Mouse (Mus musculus) left cerebral cortex, adult 2 months (tissue): ENCODE measurements around the gene Laptm4a. TPM values are rescaled to one million over a fixed set of nuclear protein-coding genes. Genes with fewer than 3 reads are reported as not detected.

Experiments used
- DNase-seq, 2 experiments: peaks; one replicate each; pipeline ENCODE4 v3.0.0; 2021 to 2022; ENCODE audit warnings: low spot score in 2 of 2, mixed read lengths in 1 of 2; ENCODE audit errors: extremely low spot score in 1 of 2
- H3K27ac ChIP-seq: fragments of 200-600 bp; 2 replicates; pipeline ENCODE4 v1.8.1; 2022
- H3K4me3 ChIP-seq: fragments of 200-600 bp; 2 replicates; pipeline ENCODE4 v1.8.1; 2022
- CTCF ChIP-seq: fragments of 200-600 bp; IDR thresholded peaks from 2 replicates; pipeline ENCODE4 v1.8.1; 2022; ENCODE audit warnings: antibody characterized with exemption, mild to moderate bottlenecking, moderate library complexity
- intact Hi-C: fragments of 180-260 bp; cut with DNase I; formaldehyde crosslinking; loops from one replicate; pipeline ENCODE4 v1.15.1; 2025
- long read RNA-seq, 2 experiments: library from polyadenylated mRNA; stranded (forward); transcript quantifications; one replicate each; pipeline ENCODE4 v2.0.0; 2021; ENCODE audit warnings: borderline mapping rate in 2 of 2
- total RNA-seq, 2 experiments: library from RNA; stranded (reverse); gene quantifications; 2 replicates each; pipeline ENCODE4 v1.2.3; 2021

The Laptm4a gene
- total RNA-seq, result 100 to 1,000 TPM; 166 to 168 TPM
- long read RNA-seq, experiment 1, transcript Laptm4a-201 (7 exons, 1,773 nt), result major isoform, 20 of 44 reads
- long read RNA-seq, experiment 1, partial matches to known transcripts, result 1 of 44 reads
- long read RNA-seq, experiment 1, other reads (novel, unspliced or antisense), result 23 of 44 reads
- long read RNA-seq, experiment 2, transcript Laptm4a-201 (7 exons, 1,773 nt), result major isoform, 18 of 30 reads
- long read RNA-seq, experiment 2, partial matches to known transcripts, result 0 of 30 reads
- long read RNA-seq, experiment 2, other reads (novel, unspliced or antisense), result 12 of 30 reads

GRCm38 (mm10) chr12:8921394-8922368 is at the start of gene Laptm4a:
Laptm4a (plus strand) TSS chr12:8921664.
- Histone ChIP-seq H3K27ac (peak within 1 kb of the TSS; percentile 89), H3K4me3 (peak within 1 kb of the TSS; percentile 84)
- no peak for TF ChIP-seq CTCF
- intact Hi-C loops, result loop anchor here (2.0 to 5.0 kb wide), 2 partner anchors 34 to 51 kb away; partner anchors contain the start of gene Wdr35
- DNase-seq, result peak; percentile 96 to 97

- H3K27ac ChIP-seq, result no peak overlapping the region
- intact Hi-C loops, result no loop called here
- no peak for TF ChIP-seq CTCF
- no peak for DNase-seq
- no peak overlapping the region for H3K4me3 ChIP-seq
Observed at GRCm38 (mm10) chr12:8875583-8875982, 45.9 kb upstream of the Laptm4a start.

- no peak for DNase-seq
- intact Hi-C loops, result no loop called here
- Histone ChIP-seq H3K4me3 (no peak overlapping the region), H3K27ac (no peak overlapping the region)
- no peak for TF ChIP-seq CTCF
Observed at GRCm38 (mm10) chr12:8876865-8877264, 44.6 kb upstream of the Laptm4a start.

GRCm38 (mm10) chr12:8877413-8877812 is 44.1 kb upstream of the Laptm4a start:
- no peak overlapping the region for H3K27ac ChIP-seq
- no peak for DNase-seq
- no peak overlapping the region for H3K4me3 ChIP-seq
- intact Hi-C loops, result no loop called here
- no peak for TF ChIP-seq CTCF

GRCm38 (mm10) chr12:8878752-8879151 is 42.7 kb upstream of the Laptm4a start:
- Histone ChIP-seq H3K4me3 (no peak overlapping the region), H3K27ac (no peak overlapping the region)
- intact Hi-C loops, result no loop called here
- DNase-seq, result no peak
- no peak for TF ChIP-seq CTCF

GRCm38 (mm10) chr12:8879389-8879788 is 42.1 kb upstream of the Laptm4a start:
- DNase-seq, result no peak
- intact Hi-C loops, result no loop called here
- no peak overlapping the region for H3K4me3 ChIP-seq
- no peak overlapping the region for H3K27ac ChIP-seq
- TF ChIP-seq CTCF, result no peak

GRCm38 (mm10) chr12:8881736-8882135 is 39.7 kb upstream of the Laptm4a start:
- H3K4me3 ChIP-seq, result no peak overlapping the region
- peak; percentile 20 for TF ChIP-seq CTCF
- DNase-seq, result no peak
- intact Hi-C loops, result no loop called here
- no peak overlapping the region for H3K27ac ChIP-seq

GRCm38 (mm10) chr12:8882376-8882775 is 39.1 kb upstream of the Laptm4a start:
- no peak for TF ChIP-seq CTCF
- Histone ChIP-seq H3K27ac (no peak overlapping the region), H3K4me3 (no peak overlapping the region)
- DNase-seq, result no peak
- intact Hi-C loops, result no loop called here

GRCm38 (mm10) chr12:8884426-8885145 is 36.9 kb upstream of the Laptm4a start:
- no peak for DNase-seq
- no peak; the same call in 1 of the 2 replicates for TF ChIP-seq CTCF
- H3K4me3 ChIP-seq, result no peak overlapping the region
- intact Hi-C loops, result loop anchor here (5.0 kb wide), 1 partner anchor 38 kb away; the partner anchor contains the start of gene Laptm4a
- H3K27ac ChIP-seq, result no peak overlapping the region

GRCm38 (mm10) chr12:8885146-8885543 is 36.3 kb upstream of the Laptm4a start:
- no peak for DNase-seq
- intact Hi-C loops, result loop anchor here (5.0 kb wide), 1 partner anchor 37 kb away; the partner anchor contains the start of gene Laptm4a
- Histone ChIP-seq H3K27ac (no peak overlapping the region), H3K4me3 (no peak overlapping the region)
- TF ChIP-seq CTCF, result no peak

- no peak for DNase-seq
- no peak overlapping the region for H3K4me3 ChIP-seq
- H3K27ac ChIP-seq, result no peak overlapping the region
- intact Hi-C loops, result loop anchor here (5.0 kb wide), 1 partner anchor 36 kb away; the partner anchor contains the start of gene Laptm4a
- TF ChIP-seq CTCF, result no peak
Observed at GRCm38 (mm10) chr12:8885950-8886349, 35.5 kb upstream of the Laptm4a start.
